Mouse (Mus musculus) 3134 (cell line): Measurements from ENCODE around the gene St6galnac4.

Experiments
- DNase-seq: peaks from one replicate; pipeline ENCODE4 v3.0.0-alpha.2; 2011; ENCODE audit warnings: low spot score; ENCODE audit not compliant: insufficient read length; ENCODE audit errors: extremely low read depth

The St6galnac4 gene

DNA sequence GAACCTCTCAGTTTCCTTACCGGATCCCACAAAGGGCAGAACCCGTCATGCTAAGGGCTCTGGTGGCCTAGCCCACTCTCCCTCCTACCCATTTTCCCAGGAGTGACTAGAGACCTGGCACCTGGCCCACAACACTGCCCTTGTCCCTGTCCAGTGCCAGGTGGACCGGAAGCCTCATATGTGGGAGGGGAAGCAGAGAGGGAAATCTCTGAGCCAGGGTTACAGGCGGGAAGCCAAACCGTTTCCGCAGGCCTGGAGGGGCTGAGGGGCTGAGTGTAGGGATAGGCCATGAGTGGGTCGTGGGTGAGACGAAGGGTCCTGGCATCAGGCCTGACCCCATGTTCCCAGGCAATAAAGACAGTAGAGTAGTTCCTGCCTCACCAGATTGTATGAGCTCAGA lies 11.6 kb downstream of the St6galnac4 start:
- no peak for DNase-seq

DNA sequence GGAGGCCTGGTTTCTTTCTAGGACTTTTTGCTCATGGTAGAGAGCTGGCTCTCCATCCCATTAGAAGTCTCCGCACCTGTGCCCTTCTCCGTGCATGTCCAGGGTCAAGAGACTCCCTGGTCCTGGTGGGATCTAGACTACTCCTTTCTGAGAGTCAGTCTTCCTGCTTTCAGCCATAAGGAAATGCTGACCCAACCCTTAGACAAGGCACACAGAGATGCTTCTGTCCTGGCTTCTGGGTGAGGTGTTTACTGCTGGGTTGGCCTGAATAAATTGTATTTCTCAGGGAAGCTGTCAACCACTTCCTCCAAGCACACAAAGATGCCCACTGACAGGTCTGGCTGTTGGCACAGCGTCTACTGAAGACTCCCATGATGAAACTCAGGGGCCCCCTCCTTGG lies 12.5 kb downstream of the St6galnac4 start, which contains the start of gene St6galnac6:
TSS of gene St6galnac6 (plus strand) at position 301 of the 400 bp plus-strand sequence.
- no peak for DNase-seq

- DNase-seq = peak; percentile 77
Measured at GRCm38 (mm10) chr2:32601417-32602065, 14.6 kb downstream of the St6galnac4 start.

DNA sequence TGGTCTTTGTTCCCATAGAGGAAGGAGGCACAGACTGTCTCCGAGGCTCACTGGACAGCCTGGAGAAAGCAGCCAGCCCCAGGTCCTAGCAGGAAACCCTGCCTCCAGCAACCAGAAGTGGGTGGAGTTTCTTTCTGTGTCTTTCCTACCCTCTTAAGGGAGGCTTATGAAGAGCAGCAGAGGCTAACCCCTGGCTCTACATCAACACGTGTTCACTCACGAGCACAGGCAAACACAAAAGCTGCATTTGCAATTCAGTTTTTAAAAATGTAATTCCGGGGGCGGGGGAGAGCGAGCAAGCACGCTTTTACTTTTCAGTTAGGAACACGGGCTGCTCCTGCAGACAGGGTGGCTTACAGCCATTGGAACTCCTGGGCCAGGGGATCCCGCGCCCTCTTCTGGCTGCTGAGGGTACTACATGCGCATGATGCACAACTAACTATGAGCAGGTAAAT lies 15.7 kb downstream of the St6galnac4 start:
- DNase-seq = peak; percentile 71

- no peak for DNase-seq
Measured at GRCm38 (mm10) chr2:32604631-32605030, 17.7 kb downstream of the St6galnac4 start.

DNA sequence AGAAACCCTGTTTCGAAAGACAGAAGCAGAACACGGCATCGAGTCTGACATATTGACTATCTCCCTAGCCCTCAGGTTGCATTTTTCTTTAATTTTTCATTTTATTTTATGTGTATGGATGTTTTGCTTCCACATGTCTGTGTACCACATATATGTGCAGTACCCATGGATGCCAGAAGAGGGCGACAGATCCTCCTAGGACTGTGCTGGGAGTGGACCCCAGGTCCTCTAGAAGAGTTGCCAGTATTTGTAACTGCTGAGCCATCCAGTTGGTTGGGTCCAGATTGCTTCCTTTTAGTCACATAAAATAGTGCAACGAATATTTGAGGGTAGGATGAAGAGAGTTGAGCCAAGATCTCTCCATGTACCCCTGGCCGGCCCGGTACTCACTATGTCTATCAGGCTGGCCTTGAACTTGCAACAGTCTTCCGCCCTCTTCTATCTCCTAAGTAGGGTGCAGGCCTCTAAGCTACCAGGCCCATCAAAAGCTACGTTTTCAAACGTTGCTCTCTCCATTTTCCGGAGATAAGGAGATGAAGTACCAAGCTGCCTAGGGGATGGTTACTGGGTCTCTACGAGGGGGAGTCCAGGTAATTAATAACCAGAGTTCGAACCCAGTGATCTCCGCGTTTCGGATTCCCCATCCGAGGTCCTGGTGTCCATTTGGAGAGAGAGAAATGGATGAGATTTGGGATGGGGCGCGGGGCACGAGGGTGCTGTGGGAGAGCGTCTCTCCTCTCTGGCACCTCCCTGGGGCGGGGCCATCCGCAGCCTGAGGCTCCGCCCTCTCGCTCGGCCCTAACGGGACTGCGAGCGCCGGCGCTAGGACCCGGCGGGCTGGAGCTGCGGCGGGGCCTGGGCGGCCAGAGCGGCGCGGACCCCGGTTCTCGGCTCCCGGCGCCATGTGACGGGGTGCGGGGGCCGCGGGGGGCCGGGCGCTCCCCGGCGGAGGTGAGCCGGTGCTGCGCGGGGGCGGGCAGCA lies 19.6 kb downstream of the St6galnac4 start:
- peak; percentile 82 for DNase-seq

DNA sequence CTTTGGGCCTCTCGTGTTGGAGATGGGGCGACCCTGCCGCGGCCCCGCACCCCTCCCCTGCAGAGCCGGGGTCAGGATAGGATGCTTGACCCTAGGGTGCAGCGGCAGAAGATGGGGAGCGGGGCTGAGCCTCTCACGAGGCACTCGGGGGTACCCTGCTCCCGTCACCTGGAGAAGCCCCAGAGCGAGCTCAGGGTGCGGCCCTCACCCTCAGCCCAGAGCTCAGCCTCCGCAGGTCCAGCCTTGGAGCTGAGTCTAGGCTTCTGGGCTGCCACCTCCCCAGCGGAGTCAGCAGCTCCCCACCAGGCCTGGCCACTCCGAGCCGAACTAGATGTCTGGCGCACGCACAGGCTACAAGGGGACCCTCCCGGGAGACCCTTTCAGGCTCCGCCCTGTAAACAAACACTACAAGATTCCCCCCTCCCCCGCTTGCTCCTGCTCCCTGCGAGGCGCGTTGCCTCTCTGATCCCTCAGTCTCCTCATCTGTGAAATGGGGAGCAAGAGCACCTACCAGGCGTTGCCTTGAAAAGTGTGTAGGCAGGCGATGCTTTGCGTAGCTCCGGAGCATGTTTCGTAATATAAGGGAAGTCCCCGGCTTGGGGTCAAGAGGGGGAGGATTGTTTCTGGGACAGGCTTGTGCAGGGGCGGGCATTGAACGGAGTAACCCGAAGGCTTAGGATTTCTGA lies 20.5 kb downstream of the St6galnac4 start:
- DNase-seq = peak; percentile 70

- DNase-seq = peak; percentile 89
Measured at GRCm38 (mm10) chr2:32608141-32608777, 21.4 kb downstream of the St6galnac4 start.

- DNase-seq = no peak
Measured at GRCm38 (mm10) chr2:32608778-32609435, 22.0 kb downstream of the St6galnac4 start.

DNA sequence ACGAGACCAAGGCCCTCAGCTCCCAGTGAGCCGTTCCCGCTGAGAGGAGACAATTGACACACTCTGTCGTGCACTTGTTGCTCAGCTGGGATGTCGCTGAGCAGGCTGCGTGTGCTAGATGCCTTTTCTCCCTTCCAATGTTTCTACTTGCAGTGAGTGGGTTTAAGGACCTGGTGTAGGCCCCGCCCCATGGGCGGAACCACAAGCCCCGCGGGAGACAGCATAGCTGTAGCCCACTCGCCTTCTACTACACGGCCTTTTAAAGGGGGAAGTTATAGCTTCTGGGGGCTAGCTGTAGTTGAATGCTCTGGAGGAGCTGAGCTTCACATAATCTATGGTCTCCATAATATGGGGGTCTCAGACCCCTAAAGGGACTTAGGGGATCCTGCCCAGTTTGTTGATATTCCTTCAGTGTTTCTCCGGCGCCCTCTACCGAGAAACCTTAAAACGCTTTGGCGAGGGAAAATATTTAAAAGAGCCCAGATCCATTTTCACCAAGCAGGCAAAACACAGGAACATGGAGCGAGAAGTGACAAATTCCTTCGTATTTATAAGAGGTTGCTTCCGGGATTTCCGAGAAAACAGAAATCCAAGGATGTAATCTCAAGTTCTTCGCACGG lies 23.8 kb downstream of the St6galnac4 start:
- DNase-seq = no peak

DNA sequence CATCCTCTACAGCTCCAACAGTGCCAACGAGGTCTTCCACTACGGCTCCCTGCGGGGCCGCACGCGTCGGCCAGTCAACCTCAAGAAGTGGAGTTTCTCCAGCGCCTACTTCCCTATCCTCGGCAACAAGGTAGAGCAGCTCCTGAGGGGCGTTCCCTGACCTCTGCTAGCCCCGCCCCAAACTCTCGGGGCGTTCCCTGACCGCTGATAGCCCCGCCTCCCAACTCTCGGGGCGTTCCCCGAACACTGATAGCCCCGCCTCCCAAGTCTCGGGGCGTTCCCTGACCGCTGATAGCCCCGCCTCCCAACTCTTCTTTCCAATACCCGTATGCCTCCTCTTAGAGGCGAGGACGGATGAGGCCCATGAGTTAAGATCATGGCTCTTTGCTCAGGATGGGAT lies 25.4 kb downstream of the St6galnac4 start:
- no peak for DNase-seq

DNA sequence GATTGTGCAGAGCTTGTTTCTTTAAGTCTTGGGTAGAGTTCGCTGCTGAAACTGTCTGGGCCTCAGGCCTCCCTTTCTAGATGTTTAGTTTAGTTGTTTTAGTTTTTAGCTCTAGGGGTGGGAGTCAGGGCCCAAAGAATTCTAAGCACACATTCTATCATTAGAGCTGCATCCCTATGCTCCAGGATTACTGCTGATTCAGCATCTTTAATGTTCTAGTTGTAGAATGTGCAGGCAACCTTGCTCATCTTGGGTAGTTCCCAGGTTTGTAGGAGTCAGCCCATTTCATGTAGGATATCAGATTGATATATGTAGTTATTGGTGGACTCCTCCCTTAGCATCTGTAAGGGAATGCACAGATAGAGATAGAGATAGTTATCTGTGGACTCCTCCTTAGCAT lies 30.2 kb downstream of the St6galnac4 start:
- no peak for DNase-seq

- no peak for DNase-seq
Measured at GRCm38 (mm10) chr2:32617601-32618000, 30.7 kb downstream of the St6galnac4 start.

DNA sequence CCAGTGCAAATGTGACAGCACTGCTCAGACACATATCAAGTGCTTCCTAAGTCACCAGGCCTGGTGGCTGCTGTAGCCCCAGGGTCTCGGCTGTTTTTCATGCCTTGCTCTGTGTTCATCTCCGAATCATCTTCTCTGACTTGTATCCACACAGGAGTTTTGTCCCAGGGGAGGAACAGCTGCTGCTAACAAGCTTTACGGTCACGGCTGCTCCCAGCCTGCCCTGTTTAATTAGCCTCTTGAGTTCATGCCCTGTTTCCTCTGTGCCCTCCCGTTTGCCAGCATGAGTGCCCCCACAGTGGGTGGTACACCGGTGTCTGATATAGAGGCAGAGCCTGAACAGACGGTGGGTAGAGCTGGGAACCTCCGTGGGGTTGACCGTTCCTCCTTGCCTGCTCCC lies 31.2 kb downstream of the St6galnac4 start:
- no peak for DNase-seq

DNA sequence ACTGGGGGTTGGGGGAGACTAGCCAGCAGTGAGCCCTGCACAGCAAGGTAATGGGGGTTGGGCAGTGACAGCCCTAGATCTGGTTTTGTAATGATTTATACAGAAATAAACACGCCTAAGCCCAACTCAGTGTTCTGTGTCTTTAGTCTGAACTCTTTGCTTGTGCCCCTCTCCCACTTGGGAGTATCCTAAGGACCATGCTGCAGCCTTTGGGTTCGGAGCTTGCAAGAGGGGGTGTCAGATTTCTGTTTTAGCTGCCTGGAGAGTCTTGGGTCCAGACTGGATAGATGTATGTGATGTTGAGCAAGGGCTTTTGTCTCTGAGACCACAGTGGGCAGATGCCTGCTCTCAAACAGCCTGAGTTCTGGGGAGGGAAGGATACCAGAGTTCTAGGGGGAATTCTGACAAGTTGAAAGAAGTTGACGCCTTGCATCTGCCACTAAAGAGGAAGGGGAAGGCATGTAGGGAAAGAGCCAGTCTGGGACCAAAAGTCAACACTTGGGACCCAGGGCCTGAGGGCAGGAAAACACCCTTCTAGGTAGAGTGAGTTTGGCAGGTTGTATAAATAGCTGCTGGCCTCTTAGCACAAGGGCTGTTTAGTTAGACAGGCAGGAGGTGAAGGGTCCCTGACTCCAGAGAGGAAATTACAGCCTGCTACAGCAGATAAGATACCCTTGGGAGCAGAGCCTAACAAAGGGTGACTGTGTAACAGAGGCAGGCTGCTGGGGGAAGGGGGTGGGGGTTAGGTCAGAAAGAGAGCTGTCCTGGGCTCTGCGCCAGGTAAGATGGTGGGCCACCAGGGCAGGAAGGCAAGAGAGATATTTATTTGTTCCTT lies 34.0 kb downstream of the St6galnac4 start:
- no peak for DNase-seq

- no peak for DNase-seq
Measured at GRCm38 (mm10) chr2:32621517-32621859, 34.6 kb downstream of the St6galnac4 start, which contains the start of gene Ak1. Ak1 (plus strand) TSS chr2:32621758.

DNA sequence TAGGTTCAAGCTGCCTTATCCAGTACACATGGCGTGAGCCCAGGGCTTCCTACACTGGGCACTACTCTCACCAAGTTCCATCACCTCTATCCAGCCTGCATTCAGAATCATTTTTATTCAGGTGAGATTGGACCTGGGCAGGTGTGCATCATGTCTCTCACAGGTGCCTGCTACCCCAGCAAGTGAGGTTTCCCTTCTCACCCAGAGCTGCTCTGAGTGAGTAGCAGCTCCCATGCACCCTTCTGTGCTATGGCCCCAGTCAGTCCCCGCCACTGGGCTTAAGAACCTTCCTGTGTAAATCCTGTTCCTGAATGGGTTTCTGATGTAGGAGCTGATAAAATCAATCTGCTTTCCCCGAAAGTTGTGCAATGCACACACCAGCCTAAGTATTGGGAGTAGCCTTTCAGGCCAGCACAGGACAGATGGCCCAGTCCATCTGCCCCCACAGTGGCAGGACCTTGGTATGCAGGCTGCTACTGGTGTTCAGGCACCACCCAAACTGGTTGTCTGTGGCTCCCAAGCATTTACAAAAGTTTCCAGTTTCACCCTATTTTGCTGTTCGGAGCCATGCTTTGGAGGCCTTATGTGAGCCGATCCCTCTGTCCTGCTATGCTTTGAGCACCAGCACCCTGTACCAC lies 37.3 kb downstream of the St6galnac4 start:
- DNase-seq = no peak

- DNase-seq = peak; percentile 58
Measured at GRCm38 (mm10) chr2:32625212-32625872, 38.4 kb downstream of the St6galnac4 start.
